Mouse (Mus musculus) lung, embryonic 14.5 days (tissue): ENCODE data around the gene Mrgprg. TPM values are rescaled to one million over a fixed set of nuclear protein-coding genes. Genes with fewer than 3 reads are reported as not detected.

Source experiments
- ATAC-seq: fragments of 200-750 bp; cut with Nextera tagmentation; 2 replicates; pipeline ENCODE4 v1.8.0; 2017; ENCODE audit warnings: mild to moderate bottlenecking, moderate TSS enrichment, moderate library complexity; ENCODE audit not compliant: insufficient read depth
- DNase-seq: peaks from one replicate; pipeline ENCODE4 v3.0.0-alpha.2; 2015
- H3K27ac ChIP-seq: fragments of 300-500 bp; sonication (generic); 2 replicates; pipeline ENCODE4 v1.5.1; 2014; ENCODE audit warnings: low read depth, mild to moderate bottlenecking, moderate library complexity
- H3K27me3 ChIP-seq: fragments of 300-500 bp; sonication (generic); 2 replicates; pipeline ENCODE4 v1.6.1; 2014; ENCODE audit warnings: low read length, control low read depth; ENCODE audit not compliant: insufficient read depth
- H3K36me3 ChIP-seq: fragments of 300-500 bp; sonication (generic); 2 replicates; pipeline ENCODE4 v1.6.1; 2014; ENCODE audit warnings: control low read depth; ENCODE audit not compliant: insufficient read depth
- H3K4me1 ChIP-seq: fragments of 300-500 bp; sonication (generic); 2 replicates; pipeline ENCODE4 v1.6.1; 2014; ENCODE audit warnings: antibody characterized with exemption, control low read depth; ENCODE audit not compliant: insufficient read depth
- H3K4me2 ChIP-seq: fragments of 300-500 bp; sonication (generic); 2 replicates; pipeline ENCODE4 v1.6.1; 2014; ENCODE audit warnings: mild to moderate bottlenecking
- H3K4me3 ChIP-seq: fragments of 300-500 bp; sonication (generic); 2 replicates; pipeline ENCODE4 v1.5.1; 2014; ENCODE audit warnings: low read depth, low read length
- H3K9ac ChIP-seq: fragments of 300-500 bp; sonication (generic); 2 replicates; pipeline ENCODE4 v1.6.1; 2014
- H3K9me3 ChIP-seq: fragments of 300-500 bp; sonication (generic); 2 replicates; pipeline ENCODE4 v1.6.1; 2016; ENCODE audit warnings: low read depth, low read length, control low read depth
- CTCF ChIP-seq: IDR thresholded peaks from 2 replicates; pipeline ENCODE4 v1.5.1; 2016; ENCODE audit warnings: antibody characterized with exemption, low read depth
- WGBS: fragments of 180-500 bp; shearing (Covaris S2); extraction: QIAGEN DNeasy Blood & Tissue Kit; methylation state at CpG from one replicate; pipeline ENCODE4 v1.1.7; 2014; 5-methylcytosine and 5-hydroxymethylcytosine counted together
- polyA plus RNA-seq: library from polyadenylated mRNA; unstranded; fragments of >200 nt; fragmentation: Nextera tagmentation; extraction: Ambion mirVana; gene quantifications from 2 replicates; pipeline ENCODE4 v1.2.1, GENCODE M21; 2014

The Mrgprg gene
- polyA plus RNA-seq, 1 experiment from 2014 or later, result not detected

DNA sequence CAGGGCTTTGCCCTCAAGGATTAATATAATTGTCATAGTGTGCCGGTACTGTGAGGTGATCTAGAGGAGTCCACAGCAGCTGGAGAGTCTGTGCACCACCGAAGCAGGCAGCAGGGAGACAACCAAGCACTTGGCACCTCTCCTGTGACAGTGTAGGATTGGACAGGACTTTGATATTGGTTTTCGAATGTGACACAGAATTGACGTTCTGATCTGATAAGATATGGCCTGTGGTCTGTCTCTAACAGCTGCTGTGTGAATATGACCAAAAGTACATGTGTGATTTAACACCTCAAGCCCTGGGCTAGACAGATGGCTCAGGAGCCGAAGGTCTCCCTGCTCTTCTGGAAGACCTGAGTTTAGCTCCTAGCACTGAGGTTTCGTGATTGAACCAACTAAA is 1.5 kb upstream of the Mrgprg start:
- no peak for TF ChIP-seq CTCF
- Histone ChIP-seq H3K36me3 (no peaks in the 10 kb centered on the region), H3K4me2 (no peak overlapping the region), H3K4me3 (no peak overlapping the region), H3K27me3 (peaks cover 9% of the 10 kb centered on the region), H3K9me3 (no peaks in the 10 kb centered on the region), H3K4me1 (0 out of 2 replicates have a peak, but pooled peaks cover 4% of the 10 kb centered on the region), H3K9ac (no peak overlapping the region), H3K27ac (no peak overlapping the region)
- DNase-seq, result no peak
- no peak for ATAC-seq
- WGBS, result 39% methylated on average over 6 of the region's 6 CpGs

DNA sequence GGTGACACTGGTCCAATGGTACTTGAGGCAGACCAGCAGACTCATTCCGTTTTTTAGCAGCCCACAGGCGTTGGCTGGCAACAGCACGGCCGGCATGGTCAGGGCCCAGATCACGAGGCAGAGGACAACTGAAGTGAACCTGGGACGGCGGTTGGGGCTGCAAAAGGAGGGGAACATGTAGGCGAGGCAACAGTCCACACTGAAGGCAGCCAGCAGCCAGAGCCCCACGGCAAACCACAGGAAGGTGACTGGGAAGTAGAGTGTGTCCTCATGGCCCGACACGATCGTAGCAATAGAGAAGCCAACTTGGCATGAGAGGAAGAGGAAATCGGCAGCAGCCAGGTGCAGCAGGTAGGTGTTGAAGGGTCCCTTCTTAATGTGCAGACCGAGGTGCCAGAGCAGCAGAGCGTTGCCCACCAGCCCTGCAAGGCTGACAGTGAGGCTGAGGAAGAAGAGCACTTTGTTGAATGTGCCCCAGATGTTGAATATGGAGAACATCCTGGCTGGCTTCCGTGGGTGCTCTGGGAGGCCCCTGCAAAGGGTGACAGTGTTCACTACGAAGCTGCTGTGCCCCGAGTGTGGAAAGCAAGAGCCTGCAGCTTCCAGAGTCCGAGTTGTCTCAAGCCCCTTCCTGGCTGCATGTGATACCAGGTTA is 1.8 kb downstream of the Mrgprg start:
- TF ChIP-seq CTCF, result no peak
- no peak overlapping the region for H3K27ac ChIP-seq
- H3K27me3 ChIP-seq, result peaks cover 9% of the 10 kb centered on the region
- H3K9ac ChIP-seq, result no peak overlapping the region
- no peak for ATAC-seq
- H3K4me1 ChIP-seq, result 0 out of 2 replicates have a peak, but pooled peaks cover 1% of the 10 kb centered on the region
- WGBS, result 65% methylated on average over 19 of the region's 19 CpGs
- no peaks in the 10 kb centered on the region for H3K9me3 ChIP-seq
- H3K4me2 ChIP-seq, result no peak overlapping the region
- no peak overlapping the region for H3K4me3 ChIP-seq
- H3K36me3 ChIP-seq, result no peaks in the 10 kb centered on the region
- DNase-seq, result no peak

DNA sequence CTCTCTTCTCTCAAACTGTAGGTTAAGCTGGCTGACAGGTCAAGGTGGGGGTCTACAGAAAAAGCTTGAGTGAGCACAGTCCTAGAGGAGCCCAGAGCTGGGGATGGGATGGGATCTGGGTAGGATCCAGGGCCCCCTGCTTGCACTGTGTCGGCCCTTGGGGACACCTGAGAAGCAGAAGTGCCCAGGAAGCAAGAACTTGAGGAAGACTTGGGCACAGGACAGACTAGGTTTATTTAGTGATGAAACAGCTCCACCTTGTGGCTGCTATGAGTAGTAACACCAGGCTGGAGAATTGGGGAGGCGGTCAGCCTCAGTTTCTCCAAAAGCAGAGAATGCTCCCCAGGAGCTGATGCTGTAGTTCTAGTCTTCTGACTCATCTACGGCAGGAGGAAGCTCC is 3.0 kb downstream of the Mrgprg start:
- H3K4me2 ChIP-seq, result no peak overlapping the region
- H3K27me3 ChIP-seq, result peaks cover 9% of the 10 kb centered on the region
- no peaks in the 10 kb centered on the region for H3K4me1 ChIP-seq
- H3K27ac ChIP-seq, result no peak overlapping the region
- DNase-seq (peak; percentile 77), ATAC-seq (peak; percentile 65; the same call in 1 of the 2 replicates)
- H3K36me3 ChIP-seq, result no peaks in the 10 kb centered on the region
- H3K9me3 ChIP-seq, result no peaks in the 10 kb centered on the region
- peak; percentile 83 for TF ChIP-seq CTCF
- H3K4me3 ChIP-seq, result no peak overlapping the region
- 19% methylated on average over 3 of the region's 3 CpGs for WGBS
- no peak overlapping the region for H3K9ac ChIP-seq

DNA sequence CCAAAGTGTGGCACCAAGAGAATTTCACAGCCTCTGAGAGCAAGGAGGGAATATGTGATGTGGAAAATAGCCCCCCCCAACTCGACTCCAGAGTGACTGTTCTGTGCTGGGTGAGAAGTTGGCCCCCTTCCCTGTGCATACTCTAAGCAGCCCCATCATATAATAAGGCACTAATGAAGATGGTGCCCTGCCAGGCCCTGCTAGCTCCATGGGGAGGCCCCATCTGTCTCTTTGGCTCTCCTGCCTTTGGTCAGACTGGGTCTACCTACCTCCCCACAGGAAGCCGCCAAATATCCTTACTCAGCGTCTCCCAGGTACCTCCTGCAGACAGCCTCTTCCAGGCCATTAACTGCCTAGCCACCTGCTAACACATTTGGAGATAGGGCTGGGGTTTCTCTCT is 7.8 kb downstream of the Mrgprg start:
- Histone ChIP-seq H3K4me2 (no peak overlapping the region), H3K4me3 (no peak overlapping the region), H3K27me3 (0 out of 2 replicates have a peak, but pooled peaks cover 8% of the 10 kb centered on the region), H3K4me1 (no peaks in the 10 kb centered on the region), H3K36me3 (no peaks in the 10 kb centered on the region), H3K9ac (no peak overlapping the region), H3K9me3 (no peaks in the 10 kb centered on the region), H3K27ac (no peak overlapping the region)
- DNase-seq (no peak), ATAC-seq (no peak)
- TF ChIP-seq CTCF, result no peak
- WGBS, result 47% methylated on average over 3 of the region's 3 CpGs

DNA sequence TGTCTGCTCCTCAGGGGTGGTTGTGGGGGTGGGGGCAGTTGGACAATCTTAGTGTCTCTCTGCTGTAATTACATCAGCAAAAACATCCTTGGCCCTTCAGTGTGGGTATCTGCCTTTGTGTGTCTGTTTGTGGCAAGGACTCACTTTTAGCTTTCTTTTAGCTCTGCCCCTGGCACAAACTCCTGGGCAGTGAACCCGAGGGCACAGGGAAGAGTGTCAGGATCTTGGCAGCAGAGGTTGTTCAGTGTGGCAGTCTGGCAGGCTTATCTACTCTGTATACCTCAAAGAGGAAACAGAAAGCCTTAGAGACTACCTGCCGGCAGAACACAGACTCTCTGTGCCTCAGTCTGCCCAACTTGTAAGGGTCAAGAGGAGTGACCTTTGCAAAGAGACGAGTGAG is 9.1 kb downstream of the Mrgprg start:
- TF ChIP-seq CTCF, result no peak
- Histone ChIP-seq H3K9me3 (no peaks in the 10 kb centered on the region), H3K4me1 (no peaks in the 10 kb centered on the region), H3K4me2 (peak overlapping the region; percentile 80), H3K4me3 (no peak overlapping the region), H3K9ac (no peak overlapping the region), H3K27ac (no peak overlapping the region), H3K27me3 (0 out of 2 replicates have a peak, but pooled peaks cover 8% of the 10 kb centered on the region), H3K36me3 (no peaks in the 10 kb centered on the region)
- 58% methylated on average over 3 of the region's 3 CpGs for WGBS
- DNase-seq, result no peak
- ATAC-seq, result no peak

DNA sequence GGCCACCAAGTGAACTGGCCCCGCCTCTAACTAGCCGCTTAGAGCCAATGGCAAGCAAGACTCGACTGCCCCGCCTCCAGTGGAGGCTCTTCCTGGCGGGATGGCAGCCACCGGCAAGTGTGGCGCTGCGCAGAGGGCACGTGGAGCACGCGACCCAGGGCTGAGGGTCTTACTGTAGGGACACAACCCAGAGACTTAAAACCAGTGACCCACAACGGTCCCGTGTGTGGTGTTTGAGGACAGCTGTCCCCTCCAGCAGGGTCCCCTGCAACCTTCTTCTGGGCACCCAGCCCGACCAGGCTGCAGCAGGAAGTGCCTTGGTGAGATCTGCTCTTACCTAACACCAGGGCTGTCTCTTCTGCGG is 9.8 kb downstream of the Mrgprg start:
- peak overlapping the region; percentile 80 for H3K4me2 ChIP-seq
- peak overlapping the region; percentile 34 for H3K4me3 ChIP-seq
- H3K4me1 ChIP-seq, result no peaks in the 10 kb centered on the region
- under 1% methylated on average over 15 of the region's 15 CpGs for WGBS
- ATAC-seq, result peak; percentile 93
- H3K27ac ChIP-seq, result no peak overlapping the region
- 0 out of 2 replicates have a peak, but pooled peaks cover 8% of the 10 kb centered on the region for H3K27me3 ChIP-seq
- no peak overlapping the region for H3K9ac ChIP-seq
- no peak for TF ChIP-seq CTCF
- H3K9me3 ChIP-seq, result no peaks in the 10 kb centered on the region
- H3K36me3 ChIP-seq, result no peaks in the 10 kb centered on the region
- DNase-seq, result peak; percentile 92

DNA sequence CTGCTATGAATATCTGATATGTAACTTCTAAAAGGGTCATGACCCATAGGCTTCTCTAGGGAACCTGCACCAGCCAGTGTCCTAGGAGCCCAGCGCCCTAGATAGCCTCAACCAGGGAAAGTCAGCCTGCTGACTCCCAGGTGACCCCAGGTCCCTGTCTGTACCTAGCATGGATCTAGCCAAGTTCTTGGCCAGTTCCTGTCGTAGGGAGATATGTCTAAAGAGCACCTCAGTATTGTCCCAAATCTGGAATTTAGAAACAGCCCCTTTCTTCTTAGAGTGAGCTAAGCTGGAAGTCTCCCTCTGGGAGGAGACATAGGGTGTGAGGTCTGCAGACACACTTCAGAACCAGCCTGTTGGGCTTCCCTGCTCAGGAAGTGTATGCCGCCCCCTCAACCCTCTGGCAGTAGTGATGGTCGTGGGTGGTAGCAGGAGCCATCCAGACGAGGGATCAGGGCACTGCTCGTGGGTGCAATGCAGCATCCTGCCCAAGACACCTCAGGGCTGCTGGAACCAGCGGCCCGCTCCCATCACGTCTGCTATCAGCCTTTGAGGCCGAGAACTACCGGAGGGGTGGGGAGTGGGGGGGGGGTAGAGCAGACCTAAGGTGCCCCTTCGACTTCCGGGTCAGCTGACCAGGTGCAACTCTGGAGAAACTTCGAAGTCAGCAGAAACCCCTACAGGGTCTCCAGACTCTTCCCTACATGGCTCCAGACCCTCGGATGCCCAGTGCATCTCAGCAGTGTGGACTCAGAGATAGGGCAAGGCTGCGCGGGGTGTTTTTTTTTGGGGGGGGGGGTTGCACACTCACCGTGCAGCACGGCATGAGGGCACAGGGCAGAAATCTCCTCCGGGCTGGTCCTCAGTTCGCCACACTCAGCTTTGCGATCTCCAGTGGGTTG is 10.4 kb downstream of the Mrgprg start, which contains the start of gene Osbpl5:
Osbpl5 (minus strand) TSS at position 861 of the 902 bp plus-strand sequence.
- H3K9ac ChIP-seq, result 0 out of 2 replicates have a peak within 1 kb of the TSS, but pooled peaks have one; percentile 11

More for the DNA sequence above, 10.4 kb downstream of the Mrgprg start, which contains the start of gene Osbpl5:
- H3K9me3 ChIP-seq, result no peaks in the 10 kb centered on the region
- no peak for TF ChIP-seq CTCF
- 0 out of 2 replicates have a peak, but pooled peaks cover 8% of the 10 kb centered on the region for H3K27me3 ChIP-seq
- peak; percentile 23 for ATAC-seq
- H3K4me2 ChIP-seq, result peak within 1 kb of the TSS; percentile 80
- H3K4me3 ChIP-seq, result peak within 1 kb of the TSS; percentile 34
- DNase-seq, result no peak
- whole genome bisulfite sequencing, result 20% methylated on average over 22 of the region's 22 CpGs
- no peak within 1 kb of the TSS for H3K27ac ChIP-seq
- H3K36me3 ChIP-seq, result no peaks in the 10 kb centered on the region
- no peaks in the 10 kb centered on the region for H3K4me1 ChIP-seq
